Mouse (Mus musculus) cerebellum, adult 18-20 months (tissue): ENCODE results near the gene Smim8.

Experiments used
- DNase-seq, 2 experiments: peaks; one replicate each; pipeline ENCODE4 v3.0.0; 2021

Smim8 gene

GRCm38 (mm10) chr4:34719421-34719820 lies 58.8 kb downstream of the Smim8 start:
- no peak for DNase-seq
